In the genomic region with DNA sequence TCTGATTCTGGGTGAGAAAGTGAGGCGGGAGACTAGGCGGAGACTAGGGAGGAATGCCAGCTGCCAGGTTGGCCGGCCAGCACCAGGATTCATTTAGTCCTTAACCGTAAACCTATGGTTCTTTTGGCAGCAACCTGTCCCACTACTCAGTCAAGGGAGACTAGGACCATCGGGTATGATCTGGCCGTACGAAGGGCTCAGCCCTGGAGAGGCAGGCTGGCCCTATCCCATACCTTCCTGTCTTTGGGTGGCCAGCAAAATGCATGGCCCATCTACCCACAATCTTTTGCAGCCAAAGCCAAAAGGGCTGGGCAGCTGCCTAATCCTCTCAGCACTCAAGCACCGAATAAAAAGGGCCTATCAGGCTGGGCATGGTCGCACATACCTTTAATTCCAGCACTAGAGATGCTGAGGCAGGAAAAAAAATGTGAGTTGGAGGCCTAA, we compare ENCODE assay signal across 15 mouse cellular contexts. TPM values are rescaled to one million over a fixed set of nuclear protein-coding genes. Genes with fewer than 3 reads are reported as not detected.
A peak's percentile ranks its signal among the peaks of the same experiment; 100 is the strongest.
DNase-seq lines count a peak whose midpoint lies in the region; ATAC-seq and TF ChIP-seq lines count a peak whose summit lies in the region.
"Had no signal": no experiment of that assay in that cellular context is flagged by ENCODE, and none has a peak within 500 bp of the region (broad histone marks: within the 10 kb centered on the region; RNA-seq: fewer than 3 reads in every experiment).

No protein-coding gene starts in this region.

- no peak overlapping the region for H3K4me2 ChIP-seq in forebrain, embryonic 12.5 days
- H3K4me2 ChIP-seq in forebrain, embryonic 11.5 days (ENCODE audit: low read depth, low read length, severe bottlenecking), result no peak overlapping the region
- H3K4me2 ChIP-seq in heart, postnatal 0 days (ENCODE audit: low read depth, low read length), result no peak overlapping the region
- no peak overlapping the region for H3K4me2 ChIP-seq in midbrain, embryonic 13.5 days (replicated peaks)
- no peak overlapping the region for H3K4me2 ChIP-seq in midbrain, embryonic 15.5 days
- H3K4me2 ChIP-seq in stomach, postnatal 0 days (replicated peaks; ENCODE audit: low read depth), result no peak overlapping the region
- H3K4me2 ChIP-seq: neural tube, embryonic 13.5 days had no signal

- H3K9ac ChIP-seq in forebrain, embryonic 12.5 days, result no peak overlapping the region
- no peak overlapping the region for H3K9ac ChIP-seq in forebrain, embryonic 11.5 days (ENCODE audit: low read length)
- no peak overlapping the region for H3K9ac ChIP-seq in heart, postnatal 0 days (replicated peaks; ENCODE audit: low read depth, low read length)
- H3K9ac ChIP-seq in midbrain, embryonic 13.5 days (replicated peaks), result 0 out of 2 replicates have a peak overlapping the region, but pooled peaks have one; percentile 14
- H3K9ac ChIP-seq in midbrain, embryonic 15.5 days, result no peak overlapping the region
- H3K9ac ChIP-seq in stomach, postnatal 0 days (ENCODE audit: low read length), result no peak overlapping the region
- H3K9ac ChIP-seq: liver, embryonic 14.5 days; neural tube, embryonic 13.5 days had no signal

- peaks cover 22% of the 10 kb centered on the region for H3K36me3 ChIP-seq in forebrain, embryonic 12.5 days (replicated peaks)
- no peaks in the 10 kb centered on the region for H3K36me3 ChIP-seq in forebrain, embryonic 11.5 days (ENCODE audit: control insufficient read depth, insufficient read depth, low read length)
- H3K36me3 ChIP-seq in heart, postnatal 0 days (replicated peaks; ENCODE audit: control insufficient read depth, insufficient read depth, low read length), result peaks cover 14% of the 10 kb centered on the region
- H3K36me3 ChIP-seq in midbrain, embryonic 13.5 days, result peaks cover 27% of the 10 kb centered on the region
- peaks cover 3% of the 10 kb centered on the region; the same call in 1 of the 2 replicates for H3K36me3 ChIP-seq in midbrain, embryonic 15.5 days (replicated peaks)
- H3K36me3 ChIP-seq in stomach, postnatal 0 days (ENCODE audit: control insufficient read depth, insufficient read depth, low read length), result no peaks in the 10 kb centered on the region; the same call in 1 of the 2 replicates

- intact Hi-C loops in heart, postnatal 14 days (cut with DNase I), result no loop called here
- intact Hi-C loops in gastrocnemius, postnatal 14 days (cut with DNase I; ENCODE audit: low total_unique reads), result no loop called here

- H3K4me1 ChIP-seq in forebrain, embryonic 12.5 days, result no peaks in the 10 kb centered on the region
- H3K4me1 ChIP-seq in forebrain, embryonic 11.5 days (replicated peaks; ENCODE audit: control insufficient read depth, insufficient read depth, low read length), result 0 out of 2 replicates have a peak, but pooled peaks cover 1% of the 10 kb centered on the region
- H3K4me1 ChIP-seq in heart, postnatal 0 days (ENCODE audit: control insufficient read depth, insufficient read depth), result peaks cover 16% of the 10 kb centered on the region
- peaks cover 8% of the 10 kb centered on the region; the same call in 1 of the 2 replicates for H3K4me1 ChIP-seq in midbrain, embryonic 13.5 days (replicated peaks)
- H3K4me1 ChIP-seq in midbrain, embryonic 15.5 days, result 0 out of 2 replicates have a peak, but pooled peaks cover 4% of the 10 kb centered on the region
- no peaks in the 10 kb centered on the region for H3K4me1 ChIP-seq in stomach, postnatal 0 days (replicated peaks; ENCODE audit: control insufficient read depth, insufficient read depth)

- TF ChIP-seq EP300 in heart, postnatal 0 days (IDR thresholded peaks at IDR 0.05; ENCODE audit: low read depth), result no peak
- no peak for TF ChIP-seq EP300 in stomach, postnatal 0 days (optimal IDR thresholded peaks at IDR 0.05)

- no peaks in the 10 kb centered on the region for H3K9me3 ChIP-seq in forebrain, embryonic 12.5 days
- no peaks in the 10 kb centered on the region for H3K9me3 ChIP-seq in forebrain, embryonic 11.5 days (ENCODE audit: control insufficient read depth, low read length)
- H3K9me3 ChIP-seq in heart, postnatal 0 days (replicated peaks; ENCODE audit: control insufficient read depth, low read length), result no peaks in the 10 kb centered on the region
- H3K9me3 ChIP-seq in midbrain, embryonic 13.5 days, result no peaks in the 10 kb centered on the region
- H3K9me3 ChIP-seq in midbrain, embryonic 15.5 days, result no peaks in the 10 kb centered on the region
- no peaks in the 10 kb centered on the region for H3K9me3 ChIP-seq in stomach, postnatal 0 days (ENCODE audit: control insufficient read depth, low read length)
- H3K9me3 ChIP-seq: neural tube, embryonic 13.5 days had no signal

- no peak for ATAC-seq in forebrain, embryonic 12.5 days (ENCODE audit: low FRiP score)
- ATAC-seq in forebrain, embryonic 11.5 days (replicated peaks; ENCODE audit: low FRiP score), result no peak
- peak; percentile 47 for ATAC-seq in heart, postnatal 0 days (ENCODE audit: insufficient read depth, low read depth)
- no peak for ATAC-seq in midbrain, embryonic 13.5 days
- no peak for ATAC-seq in midbrain, embryonic 15.5 days (replicated peaks)
- no peak for ATAC-seq in stomach, postnatal 0 days (ENCODE audit: low FRiP score, low TSS enrichment)

- 61% methylated on average over 9 of the region's 9 CpGs for WGBS in forebrain, embryonic 12.5 days
- WGBS in forebrain, embryonic 11.5 days, result 63% methylated on average over 9 of the region's 9 CpGs
- 34% methylated on average over 9 of the region's 9 CpGs for WGBS in heart, postnatal 0 days
- 62% methylated on average over 9 of the region's 9 CpGs for WGBS in midbrain, embryonic 13.5 days
- WGBS in midbrain, embryonic 15.5 days, result 56% methylated on average over 9 of the region's 9 CpGs
- 51% methylated on average over 9 of the region's 9 CpGs for WGBS in stomach, postnatal 0 days

- TF ChIP-seq CTCF in heart, postnatal 0 days (IDR thresholded peaks at IDR 0.05; ENCODE audit: low read depth), result no peak
- no peak for TF ChIP-seq CTCF in stomach, postnatal 0 days (IDR thresholded peaks at IDR 0.05; ENCODE audit: low read depth)

- peak overlapping the region; percentile 63; the same call in 1 of the 2 replicates for H3K27ac ChIP-seq in forebrain, embryonic 12.5 days
- H3K27ac ChIP-seq in forebrain, embryonic 11.5 days (ENCODE audit: low read depth, low read length), result no peak overlapping the region
- peak overlapping the region; percentile 58 for H3K27ac ChIP-seq in heart, postnatal 0 days (ENCODE audit: low read depth)
- H3K27ac ChIP-seq in midbrain, embryonic 13.5 days, result no peak overlapping the region
- no peak overlapping the region for H3K27ac ChIP-seq in midbrain, embryonic 15.5 days
- no peak overlapping the region for H3K27ac ChIP-seq in stomach, postnatal 0 days (replicated peaks)
- H3K27ac ChIP-seq: liver, embryonic 14.5 days; neural tube, embryonic 13.5 days had no signal

- H3K27me3 ChIP-seq in forebrain, embryonic 12.5 days, result no peaks in the 10 kb centered on the region
- H3K27me3 ChIP-seq in forebrain, embryonic 11.5 days (ENCODE audit: control insufficient read depth, insufficient read depth, low read length), result no peaks in the 10 kb centered on the region
- no peaks in the 10 kb centered on the region for H3K27me3 ChIP-seq in heart, postnatal 0 days (ENCODE audit: control insufficient read depth, insufficient read depth, low read length)
- H3K27me3 ChIP-seq in midbrain, embryonic 13.5 days, result no peaks in the 10 kb centered on the region
- no peaks in the 10 kb centered on the region for H3K27me3 ChIP-seq in midbrain, embryonic 15.5 days (replicated peaks)
- no peaks in the 10 kb centered on the region for H3K27me3 ChIP-seq in stomach, postnatal 0 days (ENCODE audit: control insufficient read depth, insufficient read depth, low read length)
- H3K27me3 ChIP-seq: neural tube, embryonic 13.5 days had no signal

- no peak for DNase-seq in forebrain, embryonic 11.5 days (ENCODE audit: low spot score)
- DNase-seq in heart, postnatal 0 days (ENCODE audit: low spot score), result no peak
- DNase-seq in heart, postnatal 14 days, result no peak
- DNase-seq in stomach, postnatal 0 days (ENCODE audit: low spot score), result peak; percentile 23
- DNase-seq in gastrocnemius, postnatal 14 days, result no peak
- DNase-seq: kidney, postnatal 14 days had no signal

- H3K4me3 ChIP-seq in forebrain, embryonic 12.5 days (replicated peaks), result no peak overlapping the region
- H3K4me3 ChIP-seq in forebrain, embryonic 11.5 days (ENCODE audit: low read depth, low read length), result no peak overlapping the region
- no peak overlapping the region for H3K4me3 ChIP-seq in heart, postnatal 0 days (ENCODE audit: low read depth, low read length)
- H3K4me3 ChIP-seq in midbrain, embryonic 13.5 days (replicated peaks), result no peak overlapping the region
- no peak overlapping the region for H3K4me3 ChIP-seq in midbrain, embryonic 15.5 days
- H3K4me3 ChIP-seq in stomach, postnatal 0 days (ENCODE audit: low read depth, low read length), result no peak overlapping the region
- H3K4me3 ChIP-seq: erythroblast, embryonic 14.5 days; neural tube, embryonic 13.5 days had no signal

RNA-seq across cellular contexts. Expression of gene Mst1, which starts 7.7 kb away (rescaled TPM):
- 0.27 and 0.41 TPM in 2 replicates for polyA plus RNA-seq in forebrain, embryonic 12.5 days (2016; fragmentation: Nextera tagmentation; extraction: Ambion mirVana)
- polyA plus RNA-seq in forebrain, embryonic 11.5 days (2014; fragmentation: Nextera tagmentation; extraction: Ambion mirVana), result 0.28 and 0.56 TPM in 2 replicates
- total RNA-seq in heart, postnatal 0 days (2014; rRNA removed; ENCODE audit: low replicate concordance), result not detected in 2 replicates
- 0.07 TPM in 1 of 2 replicates, not detected in the other for polyA plus RNA-seq in heart, postnatal 0 days (2015; fragmentation: Nextera tagmentation; extraction: Ambion mirVana)
- total RNA-seq in heart, postnatal 14 days (2021), result under 1 TPM in 1 of 2 experiments, not detected in 1; 0.38 TPM
- polyA plus RNA-seq in midbrain, embryonic 13.5 days (2015; fragmentation: Nextera tagmentation; extraction: Ambion mirVana), result 0.11 and 0.23 TPM in 2 replicates
- not detected in 2 replicates for polyA plus RNA-seq in midbrain, embryonic 15.5 days (2015; fragmentation: Nextera tagmentation; extraction: Ambion mirVana)
- 4.4 and 4.8 TPM in 2 replicates for polyA plus RNA-seq in stomach, postnatal 0 days (2015; fragmentation: Nextera tagmentation; extraction: Ambion mirVana)
- not detected for total RNA-seq in gastrocnemius, postnatal 14 days (2021)
- total RNA-seq: gastrocnemius, postnatal 25 days; layer of hippocampus, postnatal 25 days; megakaryocyte-erythroid progenitor cell, adult 5-6 weeks had no signal

RNA-seq across cellular contexts. Expression of gene Rnf123, which starts 10.6 kb away (rescaled TPM):
- polyA plus RNA-seq in forebrain, embryonic 12.5 days (2016; fragmentation: Nextera tagmentation; extraction: Ambion mirVana), result 36.9 and 41.2 TPM in 2 replicates
- polyA plus RNA-seq in forebrain, embryonic 11.5 days (2014; fragmentation: Nextera tagmentation; extraction: Ambion mirVana), result 34.7 and 37.0 TPM in 2 replicates
- total RNA-seq in heart, postnatal 0 days (2014; rRNA removed; ENCODE audit: low replicate concordance), result 40.5 and 60.2 TPM in 2 replicates
- polyA plus RNA-seq in heart, postnatal 0 days (2015; fragmentation: Nextera tagmentation; extraction: Ambion mirVana), result 24.6 and 32.9 TPM in 2 replicates
- 10 to 100 TPM; 85.3 to 92.6 TPM for total RNA-seq in heart, postnatal 14 days (2021)
- polyA plus RNA-seq in midbrain, embryonic 13.5 days (2015; fragmentation: Nextera tagmentation; extraction: Ambion mirVana), result 46.2 and 55.6 TPM in 2 replicates
- 54.7 and 55.0 TPM in 2 replicates for polyA plus RNA-seq in midbrain, embryonic 15.5 days (2015; fragmentation: Nextera tagmentation; extraction: Ambion mirVana)
- 13.8 and 15.7 TPM in 2 replicates for polyA plus RNA-seq in stomach, postnatal 0 days (2015; fragmentation: Nextera tagmentation; extraction: Ambion mirVana)
- 100 to 1,000 TPM; 154 to 161 TPM for total RNA-seq in gastrocnemius, postnatal 14 days (2021)

RNA-seq across cellular contexts. Expression of gene Amigo3, which starts 19.5 kb away (rescaled TPM):
- 3.6 and 3.8 TPM in 2 replicates for polyA plus RNA-seq in forebrain, embryonic 12.5 days (2016; fragmentation: Nextera tagmentation; extraction: Ambion mirVana)
- 2.4 and 2.7 TPM in 2 replicates for polyA plus RNA-seq in forebrain, embryonic 11.5 days (2014; fragmentation: Nextera tagmentation; extraction: Ambion mirVana)
- 1.4 and 7.6 TPM in 2 replicates for total RNA-seq in heart, postnatal 0 days (2014; rRNA removed; ENCODE audit: low replicate concordance)
- polyA plus RNA-seq in heart, postnatal 0 days (2015; fragmentation: Nextera tagmentation; extraction: Ambion mirVana), result 1.4 and 1.6 TPM in 2 replicates
- total RNA-seq in heart, postnatal 14 days (2021), result 1 to 10 TPM; 1.4 to 1.9 TPM
- 3.0 and 3.3 TPM in 2 replicates for polyA plus RNA-seq in midbrain, embryonic 13.5 days (2015; fragmentation: Nextera tagmentation; extraction: Ambion mirVana)
- 3.5 and 3.6 TPM in 2 replicates for polyA plus RNA-seq in midbrain, embryonic 15.5 days (2015; fragmentation: Nextera tagmentation; extraction: Ambion mirVana)
- 2.8 and 2.9 TPM in 2 replicates for polyA plus RNA-seq in stomach, postnatal 0 days (2015; fragmentation: Nextera tagmentation; extraction: Ambion mirVana)
- 1 to 10 TPM; 1.0 to 2.4 TPM for total RNA-seq in gastrocnemius, postnatal 14 days (2021)

RNA-seq across cellular contexts. Expression of gene Apeh, which starts 21.9 kb away (rescaled TPM):
- polyA plus RNA-seq in forebrain, embryonic 12.5 days (2016; fragmentation: Nextera tagmentation; extraction: Ambion mirVana), result 51.1 and 56.0 TPM in 2 replicates
- polyA plus RNA-seq in forebrain, embryonic 11.5 days (2014; fragmentation: Nextera tagmentation; extraction: Ambion mirVana), result 53.3 and 61.5 TPM in 2 replicates
- 36.5 and 43.5 TPM in 2 replicates for total RNA-seq in heart, postnatal 0 days (2014; rRNA removed; ENCODE audit: low replicate concordance)
- 32.8 TPM in 2 replicates for polyA plus RNA-seq in heart, postnatal 0 days (2015; fragmentation: Nextera tagmentation; extraction: Ambion mirVana)
- 10 to 100 TPM; 36.4 to 41.8 TPM for total RNA-seq in heart, postnatal 14 days (2021)
- 56.3 and 62.5 TPM in 2 replicates for polyA plus RNA-seq in midbrain, embryonic 13.5 days (2015; fragmentation: Nextera tagmentation; extraction: Ambion mirVana)
- polyA plus RNA-seq in midbrain, embryonic 15.5 days (2015; fragmentation: Nextera tagmentation; extraction: Ambion mirVana), result 54.7 and 61.3 TPM in 2 replicates
- 35.4 and 38.4 TPM in 2 replicates for polyA plus RNA-seq in stomach, postnatal 0 days (2015; fragmentation: Nextera tagmentation; extraction: Ambion mirVana)
- total RNA-seq in gastrocnemius, postnatal 14 days (2021), result 10 to 100 TPM; 37.9 to 38.3 TPM

RNA-seq across cellular contexts. Expression of gene Gmppb, which starts 23.5 kb away (rescaled TPM):
- 18.2 and 19.3 TPM in 2 replicates for polyA plus RNA-seq in forebrain, embryonic 12.5 days (2016; fragmentation: Nextera tagmentation; extraction: Ambion mirVana)
- polyA plus RNA-seq in forebrain, embryonic 11.5 days (2014; fragmentation: Nextera tagmentation; extraction: Ambion mirVana), result 19.9 and 20.7 TPM in 2 replicates
- 13.1 and 18.1 TPM in 2 replicates for total RNA-seq in heart, postnatal 0 days (2014; rRNA removed; ENCODE audit: low replicate concordance)
- 15.7 and 17.2 TPM in 2 replicates for polyA plus RNA-seq in heart, postnatal 0 days (2015; fragmentation: Nextera tagmentation; extraction: Ambion mirVana)
- total RNA-seq in heart, postnatal 14 days (2021), result 10 to 100 TPM in 1 of 2 experiments, 1 to 10 TPM in 1; 9.2 to 11.4 TPM
- polyA plus RNA-seq in midbrain, embryonic 13.5 days (2015; fragmentation: Nextera tagmentation; extraction: Ambion mirVana), result 18.1 and 18.5 TPM in 2 replicates
- 19.6 and 22.0 TPM in 2 replicates for polyA plus RNA-seq in midbrain, embryonic 15.5 days (2015; fragmentation: Nextera tagmentation; extraction: Ambion mirVana)
- 48.5 and 49.5 TPM in 2 replicates for polyA plus RNA-seq in stomach, postnatal 0 days (2015; fragmentation: Nextera tagmentation; extraction: Ambion mirVana)
- 1 to 10 TPM; 4.7 to 8.3 TPM for total RNA-seq in gastrocnemius, postnatal 14 days (2021)

Comparison
In these comparisons a context has a peak if more than half of its experiments do, and no peak if none do; other contexts are left out.
1. H3K27ac ChIP-seq: peak in forebrain, embryonic 12.5 days (single experiment) and heart, postnatal 0 days (single experiment); none in forebrain, embryonic 11.5 days (single experiment), midbrain, embryonic 13.5 days (single experiment), midbrain, embryonic 15.5 days (single experiment) and stomach, postnatal 0 days (single experiment).